Mouse (Mus musculus) bone marrow macrophage, adult 2 months (primary cell): ENCODE results near the gene Tmem115.

Experiments
- CTCF ChIP-seq: IDR thresholded peaks from 2 replicates; pipeline ENCODE4 v1.5.1; 2012; ENCODE audit warnings: low read depth, mild to moderate bottlenecking, low read length, moderate library complexity
- POLR2A ChIP-seq: IDR thresholded peaks from 2 replicates; pipeline ENCODE4 v1.6.1; 2012; ENCODE audit warnings: mild to moderate bottlenecking, low read depth, low read length, borderline replicate concordance

DNA sequence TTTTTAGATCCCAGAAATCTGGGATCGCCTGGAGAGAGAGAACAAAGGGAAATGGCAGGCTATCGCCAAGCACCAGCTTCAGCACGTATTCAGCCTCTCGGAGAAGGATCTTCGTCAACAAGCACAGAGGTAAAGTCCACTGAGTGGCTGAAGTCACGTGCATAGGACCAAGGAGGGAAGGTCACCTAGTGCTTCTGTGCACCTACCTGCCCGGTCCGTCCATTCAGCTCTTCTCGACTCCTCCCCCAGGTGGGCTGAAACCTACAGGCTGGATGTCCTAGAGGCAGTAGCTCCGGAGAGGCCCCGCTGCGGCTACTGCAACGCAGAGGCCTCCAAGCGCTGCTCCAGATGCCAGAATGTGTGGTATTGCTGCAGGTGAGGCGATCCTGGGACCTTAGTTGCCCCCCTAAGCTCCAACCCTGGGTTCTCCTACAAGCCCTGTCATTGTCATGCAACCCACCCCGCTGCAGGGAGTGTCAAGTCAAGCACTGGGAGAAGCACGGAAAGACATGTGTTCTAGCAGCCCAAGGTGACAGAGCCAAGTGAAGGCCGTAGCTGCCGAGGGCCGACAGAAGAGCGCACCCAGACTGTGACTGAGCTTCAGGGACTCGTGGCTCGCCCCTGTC is 16.9 kb downstream of the Tmem115 start:
- TF ChIP-seq POLR2A: no peak
- TF ChIP-seq CTCF: no peak
